Mouse (Mus musculus): Measurements from ENCODE around the gene Gm9918. TPM values are rescaled to one million over a fixed set of nuclear protein-coding genes. Genes with fewer than 3 reads are reported as not detected.

Gm9918 gene
- polyA plus RNA-seq, 1 experiment, result 0.15 TPM

DNA sequence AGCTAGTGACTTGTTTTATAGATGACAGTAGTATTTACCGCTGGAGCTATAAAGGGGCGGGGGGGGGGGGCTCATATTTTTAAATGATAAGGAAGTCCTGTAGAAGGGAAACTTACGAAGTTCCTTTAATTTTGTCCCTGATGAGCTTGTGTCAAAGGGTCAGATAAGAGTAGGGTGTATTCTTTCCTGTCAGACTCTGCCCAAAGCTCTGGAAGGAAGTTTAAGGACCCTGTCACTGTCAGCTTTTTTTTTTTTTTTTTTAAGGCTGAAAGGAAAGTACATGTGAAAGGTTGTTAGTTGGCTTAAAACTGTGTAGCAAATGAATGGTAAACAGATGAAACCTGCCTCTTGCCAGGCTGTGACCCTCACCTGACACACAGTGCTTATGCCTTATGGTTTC lies 13.3 kb downstream of the Gm9918 start:
- TF ChIP-seq POLR2A (IDR thresholded peaks at IDR 0.05; ENCODE audit: borderline replicate concordance, insufficient read depth, low read length), result no peak
- TF ChIP-seq CTCF (IDR thresholded peaks at IDR 0.05; ENCODE audit: borderline replicate concordance, insufficient read depth, low read depth, low read length), result no peak
- Histone ChIP-seq H3K27me3 (ENCODE audit: control insufficient read depth, insufficient read depth, low read length) (no peaks in the 10 kb centered on the region), H3K4me3 (replicated peaks; ENCODE audit: insufficient read depth, low read depth, low read length) (no peak overlapping the region), H3K27ac (ENCODE audit: insufficient read depth, low read length) (no peak overlapping the region), H3K4me1 (ENCODE audit: control insufficient read depth, insufficient read depth, low read length) (peaks cover 8% of the 10 kb centered on the region; the same call in 1 of the 2 replicates)
- WGBS, result 85% methylated on average over 3 of the region's 3 CpGs
- DNase-seq, result no peak

DNA sequence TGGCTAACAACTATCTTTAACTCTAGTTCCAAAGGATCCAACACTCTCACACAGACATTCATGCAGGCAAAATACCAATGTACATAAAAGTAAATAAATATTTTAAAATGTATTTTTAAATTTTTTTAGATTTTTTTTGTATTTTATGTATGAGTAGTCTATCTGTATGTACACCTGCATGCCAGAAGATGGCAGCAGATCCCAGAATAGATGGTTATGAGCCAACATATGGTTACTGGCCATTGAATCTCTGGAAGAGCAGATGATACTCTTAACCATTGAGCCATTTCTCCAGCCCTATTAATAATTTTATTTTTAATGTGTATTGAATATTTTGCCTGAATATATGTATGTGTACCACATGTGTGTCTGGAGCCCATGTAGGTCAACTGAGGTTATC lies 17.0 kb downstream of the Gm9918 start:
- TF ChIP-seq CTCF (IDR thresholded peaks at IDR 0.05; ENCODE audit: borderline replicate concordance, insufficient read depth, low read depth, low read length) (peak; percentile 46; the same call in 1 of the 2 replicates), POLR2A (IDR thresholded peaks at IDR 0.05; ENCODE audit: borderline replicate concordance, insufficient read depth, low read length) (no peak)
- H3K27ac ChIP-seq (ENCODE audit: insufficient read depth, low read length), result no peak overlapping the region
- DNase-seq, result peak in 1 of 2 experiments; percentile 42

DNA sequence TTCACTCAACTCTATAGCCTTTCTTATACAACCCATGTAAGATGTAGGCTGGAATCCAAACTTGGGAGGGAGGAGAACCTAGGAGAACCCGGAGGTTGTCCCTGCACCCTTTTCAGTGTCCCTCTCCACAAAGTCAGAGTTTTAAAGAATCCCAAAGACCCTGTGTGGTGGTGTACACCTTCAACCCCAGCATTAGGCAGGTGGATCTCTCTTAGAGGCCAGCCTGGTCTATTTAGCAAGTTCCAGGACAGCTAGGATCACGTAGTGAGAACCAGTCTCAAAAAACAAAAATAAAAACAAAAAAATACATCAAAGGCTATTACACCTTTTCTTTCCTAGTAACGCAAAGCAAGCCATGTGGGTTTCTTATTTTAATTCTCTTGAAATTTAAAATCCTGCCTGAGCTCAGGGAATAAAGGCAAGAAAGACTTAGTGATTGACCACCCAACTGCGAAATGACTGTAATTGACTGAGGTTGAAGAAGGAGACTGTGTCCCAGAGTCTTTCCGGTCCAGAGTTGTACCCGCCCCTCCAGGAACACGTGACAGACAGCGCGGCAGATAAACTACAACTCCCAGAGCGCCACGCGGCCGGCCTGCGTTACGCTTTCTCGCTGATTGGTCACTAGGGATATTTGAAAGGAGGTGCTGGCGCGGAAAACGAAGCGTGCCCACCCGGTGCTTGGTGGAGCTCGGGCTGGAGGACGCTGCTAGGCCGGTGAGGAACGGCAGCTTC lies 25.4 kb downstream of the Gm9918 start, which contains the start of gene Espl1:
TSS of gene Espl1 (plus strand) at position 634 of the 735 bp plus-strand sequence.
- H3K27ac ChIP-seq (ENCODE audit: insufficient read depth, low read length), result no peak within 1 kb of the TSS
- WGBS, result 6% methylated on average over 25 of the region's 25 CpGs
- no peaks in the 10 kb centered on the region for H3K27me3 ChIP-seq (ENCODE audit: control insufficient read depth, insufficient read depth, low read length)
- peak; percentile 92 to 93 for DNase-seq
- peak within 1 kb of the TSS; percentile 70 for H3K4me3 ChIP-seq (replicated peaks; ENCODE audit: insufficient read depth, low read depth, low read length)
- no peaks in the 10 kb centered on the region for H3K4me1 ChIP-seq (ENCODE audit: control insufficient read depth, insufficient read depth, low read length)
- TF ChIP-seq POLR2A (IDR thresholded peaks at IDR 0.05; ENCODE audit: borderline replicate concordance, insufficient read depth, low read length) (peak; percentile 82; the same call in 1 of the 2 replicates), CTCF (IDR thresholded peaks at IDR 0.05; ENCODE audit: borderline replicate concordance, insufficient read depth, low read depth, low read length) (no peak)

More for the DNA sequence above, 17.0 kb downstream of the Gm9918 start:
- Histone ChIP-seq H3K4me3 (replicated peaks; ENCODE audit: insufficient read depth, low read depth, low read length) (no peak overlapping the region), H3K27me3 (ENCODE audit: control insufficient read depth, insufficient read depth, low read length) (no peaks in the 10 kb centered on the region), H3K4me1 (ENCODE audit: control insufficient read depth, insufficient read depth, low read length) (no peaks in the 10 kb centered on the region)

DNA sequence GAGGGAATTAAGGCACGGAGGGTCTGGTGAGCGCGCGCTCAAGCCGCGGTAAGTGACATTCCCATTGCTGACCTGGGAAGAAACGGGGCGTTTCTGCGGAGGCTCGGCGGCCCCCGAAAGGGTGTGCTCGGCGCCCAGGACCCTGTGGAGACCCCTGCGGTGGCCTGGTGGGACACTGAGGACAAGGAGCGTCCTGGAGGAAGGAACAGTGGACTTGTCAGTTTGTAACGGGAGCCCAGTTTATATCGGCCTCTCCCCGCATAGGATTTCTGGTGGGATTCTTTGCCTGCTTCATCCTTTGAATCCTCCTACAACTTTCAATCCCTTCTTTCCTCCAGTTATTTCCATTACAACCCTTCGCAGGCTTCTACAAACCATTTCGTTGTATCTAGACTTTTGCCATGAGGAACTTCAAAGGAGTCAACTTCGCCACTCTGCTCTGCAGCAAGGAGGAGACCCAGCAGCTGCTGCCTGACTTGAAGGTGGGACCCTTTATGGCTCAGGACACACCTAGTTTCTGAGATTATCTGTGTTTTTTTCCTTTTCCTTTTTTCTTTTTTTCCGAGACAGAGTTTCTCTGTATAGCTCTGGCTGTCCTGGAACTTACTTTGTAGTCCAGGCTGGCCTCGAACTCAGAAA lies 26.1 kb downstream of the Gm9918 start:
- DNase-seq, result no peak
- no peak for TF ChIP-seq POLR2A (IDR thresholded peaks at IDR 0.05; ENCODE audit: borderline replicate concordance, insufficient read depth, low read length)
- Histone ChIP-seq H3K4me3 (replicated peaks; ENCODE audit: insufficient read depth, low read depth, low read length) (peak overlapping the region; percentile 70), H3K4me1 (ENCODE audit: control insufficient read depth, insufficient read depth, low read length) (no peaks in the 10 kb centered on the region), H3K27me3 (ENCODE audit: control insufficient read depth, insufficient read depth, low read length) (no peaks in the 10 kb centered on the region), H3K27ac (ENCODE audit: insufficient read depth, low read length) (no peak overlapping the region)
- 5% methylated on average over 24 of the region's 24 CpGs for WGBS

DNA sequence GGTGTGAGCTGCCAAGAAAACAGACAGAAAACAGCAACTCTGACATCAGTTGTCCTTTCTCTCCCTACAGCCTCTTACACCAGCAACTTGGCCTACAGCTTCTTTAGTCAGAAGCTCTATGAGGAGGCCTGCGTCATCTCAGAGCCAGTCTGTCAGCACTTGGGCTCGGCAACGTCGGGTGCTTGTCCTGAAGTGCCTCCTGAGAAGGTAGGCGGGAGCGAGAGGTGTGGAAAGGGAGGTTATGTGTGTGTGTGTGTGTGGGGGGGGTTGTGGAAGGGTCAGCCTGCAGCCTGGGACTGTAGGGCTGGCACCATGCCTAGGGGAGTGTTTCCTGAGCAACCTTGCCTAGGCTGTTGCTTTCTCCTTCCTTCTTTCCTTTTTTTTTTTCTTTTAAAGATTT lies 32.2 kb downstream of the Gm9918 start:
- no peak for TF ChIP-seq POLR2A (IDR thresholded peaks at IDR 0.05; ENCODE audit: borderline replicate concordance, insufficient read depth, low read length)
- no peak for TF ChIP-seq CTCF (IDR thresholded peaks at IDR 0.05; ENCODE audit: borderline replicate concordance, insufficient read depth, low read depth, low read length)
- Histone ChIP-seq H3K27ac (ENCODE audit: insufficient read depth, low read length) (no peak overlapping the region), H3K4me1 (ENCODE audit: control insufficient read depth, insufficient read depth, low read length) (no peaks in the 10 kb centered on the region), H3K27me3 (ENCODE audit: control insufficient read depth, insufficient read depth, low read length) (no peaks in the 10 kb centered on the region), H3K4me3 (replicated peaks; ENCODE audit: insufficient read depth, low read depth, low read length) (no peak overlapping the region)
- no peak for DNase-seq
- WGBS, result 84% methylated on average over 6 of the region's 6 CpGs

GRCm38 (mm10) chr15:102308717-102309116 lies 38.4 kb downstream of the Gm9918 start:
- WGBS, result 82% methylated on average over 9 of the region's 9 CpGs
- TF ChIP-seq CTCF (IDR thresholded peaks at IDR 0.05; ENCODE audit: borderline replicate concordance, insufficient read depth, low read depth, low read length) (no peak), POLR2A (IDR thresholded peaks at IDR 0.05; ENCODE audit: borderline replicate concordance, insufficient read depth, low read length) (no peak)
- no peak overlapping the region for H3K27ac ChIP-seq (ENCODE audit: insufficient read depth, low read length)
- no peaks in the 10 kb centered on the region for H3K4me1 ChIP-seq (ENCODE audit: control insufficient read depth, insufficient read depth, low read length)
- no peaks in the 10 kb centered on the region for H3K27me3 ChIP-seq (ENCODE audit: control insufficient read depth, insufficient read depth, low read length)
- H3K4me3 ChIP-seq (replicated peaks; ENCODE audit: insufficient read depth, low read depth, low read length), result no peak overlapping the region
- no peak for DNase-seq

GRCm38 (mm10) chr15:102310074-102310845 lies 39.9 kb downstream of the Gm9918 start:
- H3K4me1 ChIP-seq (ENCODE audit: control insufficient read depth, insufficient read depth, low read length), result no peaks in the 10 kb centered on the region
- H3K27me3 ChIP-seq (ENCODE audit: control insufficient read depth, insufficient read depth, low read length), result no peaks in the 10 kb centered on the region
- no peak overlapping the region for H3K4me3 ChIP-seq (replicated peaks; ENCODE audit: insufficient read depth, low read depth, low read length)
- H3K27ac ChIP-seq (ENCODE audit: insufficient read depth, low read length), result no peak overlapping the region
- 70% methylated on average over 10 of the region's 10 CpGs for WGBS
- no peak for DNase-seq
- no peak for TF ChIP-seq POLR2A (IDR thresholded peaks at IDR 0.05; ENCODE audit: borderline replicate concordance, insufficient read depth, low read length)

Data from cerebellum, adult 2 months (tissue).